Comparison of ENCODE assay signal across 8 mouse cellular contexts in the genomic region with DNA sequence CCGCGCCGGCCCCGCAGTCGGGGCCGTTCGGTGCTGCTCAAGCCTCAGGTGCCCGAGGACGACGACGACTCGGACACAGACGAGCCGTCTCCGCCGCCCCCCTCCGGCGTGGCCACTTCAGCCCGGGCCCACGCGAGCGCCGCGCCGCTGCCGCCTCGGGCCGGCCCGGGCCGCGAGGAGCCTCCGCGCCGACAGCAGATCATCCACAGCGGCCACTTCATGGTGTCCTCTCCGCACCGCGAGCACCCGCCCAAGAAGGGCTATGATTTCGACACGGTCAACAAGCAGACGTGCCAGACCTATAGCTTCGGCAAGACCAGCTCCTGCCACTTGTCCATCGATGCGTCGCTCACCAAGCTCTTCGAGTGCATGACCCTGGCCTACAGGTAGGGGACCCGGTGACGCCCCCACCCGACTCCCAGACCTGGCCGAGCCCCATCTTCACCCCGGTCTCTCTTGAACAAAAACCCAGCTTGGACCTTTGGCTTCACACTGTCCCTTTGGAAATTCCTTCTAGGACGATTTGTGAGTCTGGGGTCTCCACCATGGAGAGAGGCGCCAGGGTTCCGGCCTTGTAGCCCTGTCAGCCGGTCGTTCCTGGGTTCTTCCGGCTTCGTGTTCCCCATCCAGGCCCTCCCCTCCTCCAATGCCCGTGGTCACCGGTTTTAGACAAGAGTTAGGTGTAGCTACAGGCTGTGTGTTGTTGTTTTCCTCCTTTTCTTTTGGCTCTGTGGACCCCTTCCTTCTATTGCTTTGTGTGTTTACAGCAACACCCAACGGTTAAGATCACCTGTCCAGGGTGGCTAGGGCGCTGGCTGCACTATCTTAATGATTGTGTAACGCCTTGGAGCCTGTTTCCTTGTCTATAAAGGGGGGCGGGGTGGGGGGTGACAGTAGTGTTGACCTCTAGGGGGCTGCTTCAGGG. TPM values are rescaled to one million over a fixed set of nuclear protein-coding genes. Genes with fewer than 3 reads are reported as not detected.
DNase-seq lines count a peak whose midpoint lies in the region; ATAC-seq lines count a peak whose summit lies in the region.

No protein-coding gene starts in this region.

- no peaks in the 10 kb centered on the region for H3K9me3 ChIP-seq in neural tube, embryonic 11.5 days (ENCODE audit: control insufficient read depth, low read length)
- no peaks in the 10 kb centered on the region for H3K9me3 ChIP-seq in heart, embryonic 10.5 days
- no peaks in the 10 kb centered on the region for H3K9me3 ChIP-seq in limb, embryonic 13.5 days
- H3K9me3 ChIP-seq in midbrain, embryonic 16.5 days (replicated peaks; ENCODE audit: control insufficient read depth, low read length, poor library complexity, severe bottlenecking), result no peaks in the 10 kb centered on the region

- peak overlapping the region; percentile 82 for H3K27ac ChIP-seq in neural tube, embryonic 11.5 days (ENCODE audit: low read depth, low read length)
- H3K27ac ChIP-seq in heart, embryonic 10.5 days, result peak overlapping the region; percentile 94
- H3K27ac ChIP-seq in limb, embryonic 13.5 days, result peak overlapping the region; percentile 63; the same call in 1 of the 2 replicates
- H3K27ac ChIP-seq in midbrain, embryonic 16.5 days (ENCODE audit: low read length), result peak overlapping the region; percentile 84

- DNase-seq in neural tube, embryonic 11.5 days (ENCODE audit: low spot score), result peak; percentile 30
- DNase-seq in neural tube, embryonic 10.5 days (ENCODE audit: extremely low spot score, low spot score), result no peak
- peak; percentile 27 for DNase-seq in brain, adult 2 months (ENCODE audit: low read depth, low spot score)
- DNase-seq in heart, embryonic 10.5 days (ENCODE audit: low spot score), result peak; percentile 81
- no peak for DNase-seq in ovary, postnatal 10 days (ENCODE audit: low spot score)
- DNase-seq in left cerebral cortex, adult 8-10 months (ENCODE audit: low spot score in 2 of 2), result no peak

- under 1% methylated on average over 65 of the region's 65 CpGs for WGBS in neural tube, embryonic 11.5 days
- under 1% methylated on average over 65 of the region's 65 CpGs for WGBS in heart, embryonic 10.5 days
- under 1% methylated on average over 59 of the region's 65 CpGs for WGBS in limb, embryonic 13.5 days
- WGBS in midbrain, embryonic 16.5 days, result under 1% methylated on average over 64 of the region's 65 CpGs

- ATAC-seq in neural tube, embryonic 11.5 days (ENCODE audit: insufficient read depth, low FRiP score, low TSS enrichment), result peak; percentile 40
- peak; percentile 41 for ATAC-seq in limb, embryonic 13.5 days (ENCODE audit: low FRiP score, low read depth)
- peak; percentile 58 for ATAC-seq in midbrain, embryonic 16.5 days

- peak overlapping the region; percentile 94 for H3K4me3 ChIP-seq in neural tube, embryonic 11.5 days (ENCODE audit: low read depth, low read length)
- H3K4me3 ChIP-seq in heart, embryonic 10.5 days, result peak overlapping the region; percentile 93
- peak overlapping the region; percentile 93 for H3K4me3 ChIP-seq in limb, embryonic 13.5 days
- H3K4me3 ChIP-seq in midbrain, embryonic 16.5 days (ENCODE audit: low read depth, low read length), result peak overlapping the region; percentile 84

- H3K4me1 ChIP-seq in neural tube, embryonic 11.5 days (ENCODE audit: control insufficient read depth, insufficient read depth, low read length), result peaks cover 31% of the 10 kb centered on the region
- H3K4me1 ChIP-seq in heart, embryonic 10.5 days, result peaks cover 55% of the 10 kb centered on the region
- peaks cover 46% of the 10 kb centered on the region for H3K4me1 ChIP-seq in limb, embryonic 13.5 days
- H3K4me1 ChIP-seq in midbrain, embryonic 16.5 days (ENCODE audit: control insufficient read depth, insufficient read depth, low read length), result peaks cover 41% of the 10 kb centered on the region

- H3K36me3 ChIP-seq in neural tube, embryonic 11.5 days (ENCODE audit: control insufficient read depth, insufficient read depth, low read length), result no peaks in the 10 kb centered on the region
- H3K36me3 ChIP-seq in heart, embryonic 10.5 days, result no peaks in the 10 kb centered on the region
- H3K36me3 ChIP-seq in limb, embryonic 13.5 days, result no peaks in the 10 kb centered on the region
- H3K36me3 ChIP-seq in midbrain, embryonic 16.5 days (ENCODE audit: control insufficient read depth, insufficient read depth, low read length), result no peaks in the 10 kb centered on the region

- peak overlapping the region; percentile 94 for H3K4me2 ChIP-seq in neural tube, embryonic 11.5 days (ENCODE audit: low read depth)
- H3K4me2 ChIP-seq in limb, embryonic 13.5 days (replicated peaks), result peak overlapping the region; percentile 93
- H3K4me2 ChIP-seq in midbrain, embryonic 16.5 days (ENCODE audit: low read length), result peak overlapping the region; percentile 81

- peak overlapping the region; percentile 96 for H3K9ac ChIP-seq in neural tube, embryonic 11.5 days (ENCODE audit: low read length)
- peak overlapping the region; percentile 95 for H3K9ac ChIP-seq in limb, embryonic 13.5 days
- H3K9ac ChIP-seq in midbrain, embryonic 16.5 days (ENCODE audit: low read depth, low read length), result peak overlapping the region; percentile 91

- no peaks in the 10 kb centered on the region for H3K27me3 ChIP-seq in neural tube, embryonic 11.5 days (ENCODE audit: control insufficient read depth, insufficient read depth, low read length)
- no peaks in the 10 kb centered on the region for H3K27me3 ChIP-seq in heart, embryonic 10.5 days (ENCODE audit: insufficient read depth, poor library complexity, severe bottlenecking)
- no peaks in the 10 kb centered on the region for H3K27me3 ChIP-seq in limb, embryonic 13.5 days
- no peaks in the 10 kb centered on the region for H3K27me3 ChIP-seq in midbrain, embryonic 16.5 days (ENCODE audit: control insufficient read depth, insufficient read depth, low read depth, low read length)

RNA-seq across cellular contexts. Expression of a gene that starts 0.6 kb away (rescaled TPM):
- polyA plus RNA-seq in neural tube, embryonic 11.5 days (2014; fragmentation: Nextera tagmentation; extraction: Ambion mirVana), result 22.6 TPM in 2 replicates
- 13.1 and 17.0 TPM in 2 replicates for polyA plus RNA-seq in heart, embryonic 10.5 days (2016; fragmentation: Nextera tagmentation; extraction: Ambion mirVana)
- polyA plus RNA-seq in limb, embryonic 13.5 days (2015; fragmentation: Nextera tagmentation; extraction: Ambion mirVana), result 13.9 and 15.1 TPM in 2 replicates
- 15.5 and 19.0 TPM in 2 replicates for polyA plus RNA-seq in midbrain, embryonic 16.5 days (2015; fragmentation: Nextera tagmentation; extraction: Ambion mirVana)
- 10 to 100 TPM; 12.7 to 16.3 (median 14.7) TPM for total RNA-seq in left cerebral cortex, adult 8-10 months (2022)

RNA-seq across cellular contexts. Expression of a gene that starts 51.6 kb away (rescaled TPM):
- 55.9 and 56.7 TPM in 2 replicates for polyA plus RNA-seq in neural tube, embryonic 11.5 days (2014; fragmentation: Nextera tagmentation; extraction: Ambion mirVana)
- polyA plus RNA-seq in heart, embryonic 10.5 days (2016; fragmentation: Nextera tagmentation; extraction: Ambion mirVana), result 16.3 and 21.9 TPM in 2 replicates
- polyA plus RNA-seq in limb, embryonic 13.5 days (2015; fragmentation: Nextera tagmentation; extraction: Ambion mirVana), result 31.2 and 33.1 TPM in 2 replicates
- polyA plus RNA-seq in midbrain, embryonic 16.5 days (2015; fragmentation: Nextera tagmentation; extraction: Ambion mirVana), result 34.1 and 36.7 TPM in 2 replicates
- 10 to 100 TPM; 62.3 to 67.1 (median 64.6) TPM for total RNA-seq in left cerebral cortex, adult 8-10 months (2022)

Comparison
In these comparisons a context has a peak if more than half of its experiments do, and no peak if none do; other contexts are left out.
1. DNase-seq: peak in neural tube, embryonic 11.5 days (single experiment), brain, adult 2 months (single experiment) and heart, embryonic 10.5 days (single experiment); none in neural tube, embryonic 10.5 days (single experiment), ovary, postnatal 10 days (single experiment) and left cerebral cortex, adult 8-10 months (0 of 2).
2. Peak in every context shown above with its lines, with median percentiles within 50 percentile points of each other: ATAC-seq, H3K27ac ChIP-seq, H3K4me2 ChIP-seq, H3K4me3 ChIP-seq and H3K9ac ChIP-seq.